Mouse (Mus musculus) R1 (cell line): ENCODE measurements around the gene Nosip.
"Not testable (repeated sequence)": the region's sequence is repeated elsewhere in the genome, so short reads cannot be mapped to it uniquely, and the experiment has no call there.

Experiments
- DNase-seq: peaks from one replicate; pipeline ENCODE4 v3.0.0-alpha.2; 2018; ENCODE audit warnings: low read depth, low spot score

The Nosip gene

GRCm38 (mm10) chr7:45090251-45090977 is 28.2 kb downstream of the Nosip start:
- no peak for DNase-seq

- no peak for DNase-seq
Observed at GRCm38 (mm10) chr7:45091001-45091990, 29.1 kb downstream of the Nosip start.

GRCm38 (mm10) chr7:45092048-45092447 is 29.8 kb downstream of the Nosip start, which contains the start of gene Rcn3:
Gene Rcn3 (minus strand): TSS chr7:45092221.
- peak; percentile 92 for DNase-seq

- DNase-seq: no peak
Observed at GRCm38 (mm10) chr7:45092828-45093515, 30.7 kb downstream of the Nosip start.

- DNase-seq: peak; percentile 83
Observed at GRCm38 (mm10) chr7:45093516-45093905, 31.3 kb downstream of the Nosip start.

- no peak for DNase-seq
Observed at GRCm38 (mm10) chr7:45094121-45094520, 31.9 kb downstream of the Nosip start.

GRCm38 (mm10) chr7:45095367-45095766 is 33.1 kb downstream of the Nosip start:
- DNase-seq: no peak

GRCm38 (mm10) chr7:45095965-45096364 is 33.7 kb downstream of the Nosip start:
- not testable (repeated sequence) for DNase-seq

- DNase-seq: no peak
Observed at GRCm38 (mm10) chr7:45097479-45097878, 35.2 kb downstream of the Nosip start.

GRCm38 (mm10) chr7:45098541-45099240 is 36.5 kb downstream of the Nosip start:
- DNase-seq: peak; percentile 84

- no peak for DNase-seq
Observed at GRCm38 (mm10) chr7:45100046-45100445, 37.8 kb downstream of the Nosip start.

- no peak for DNase-seq
Observed at GRCm38 (mm10) chr7:45102441-45102840, 40.2 kb downstream of the Nosip start.

GRCm38 (mm10) chr7:45102940-45103585 is 40.8 kb downstream of the Nosip start:
- DNase-seq: no peak

GRCm38 (mm10) chr7:45103652-45104180 is 41.5 kb downstream of the Nosip start, which contains the start of gene Fcgrt:
Gene Fcgrt (minus strand): TSS chr7:45103851.
- peak; percentile 78 for DNase-seq

- DNase-seq: no peak
Observed at GRCm38 (mm10) chr7:45104941-45105340, 42.7 kb downstream of the Nosip start.

GRCm38 (mm10) chr7:45105491-45105890 is 43.3 kb downstream of the Nosip start:
- peak; percentile 44 for DNase-seq

- peak; percentile 59 for DNase-seq
Observed at GRCm38 (mm10) chr7:45106441-45106840, 44.2 kb downstream of the Nosip start.

- DNase-seq: peak; percentile 53
Observed at GRCm38 (mm10) chr7:45107052-45107645, 44.9 kb downstream of the Nosip start.

- DNase-seq: peak; percentile 60
Observed at GRCm38 (mm10) chr7:45110089-45110488, 47.9 kb downstream of the Nosip start.

- DNase-seq: peak; percentile 94
Observed at GRCm38 (mm10) chr7:45111940-45112339, 49.7 kb downstream of the Nosip start.
